Mouse (Mus musculus) hindbrain, embryonic 14.5 days (tissue): ENCODE measurements around the gene Sh2b3. TPM values are rescaled to one million over a fixed set of nuclear protein-coding genes. Genes with fewer than 3 reads are reported as not detected.
A peak's percentile ranks its signal among the peaks of the same experiment; 100 is the strongest.

ENCODE experiments used
- ATAC-seq: fragments of 200-750 bp; cut with Nextera tagmentation; 2 replicates; pipeline ENCODE4 v1.8.0; 2017; ENCODE audit warnings: moderate number of reproducible peaks, mild to moderate bottlenecking, moderate TSS enrichment, moderate library complexity; ENCODE audit not compliant: low FRiP score
- DNase-seq: peaks from one replicate; pipeline ENCODE4 v3.0.0-alpha.2; 2015; ENCODE audit warnings: low spot score
- H3K27ac ChIP-seq: fragments of 300-500 bp; sonication (generic); 2 replicates; pipeline ENCODE4 v1.5.1; 2014; ENCODE audit warnings: mild to moderate bottlenecking, moderate library complexity
- H3K27me3 ChIP-seq: fragments of 300-500 bp; sonication (generic); 2 replicates; pipeline ENCODE4 v1.6.1; 2014; ENCODE audit warnings: mild to moderate bottlenecking, low read length, mixed read lengths; ENCODE audit not compliant: control insufficient read depth, insufficient read depth
- H3K36me3 ChIP-seq: fragments of 300-500 bp; sonication (generic); replicated peaks from 2 replicates; pipeline ENCODE4 v1.6.1; 2014; ENCODE audit not compliant: control insufficient read depth, insufficient read depth
- H3K4me1 ChIP-seq: fragments of 300-500 bp; sonication (generic); replicated peaks from 2 replicates; pipeline ENCODE4 v1.6.1; 2014; ENCODE audit warnings: antibody characterized with exemption, low read length, mixed read lengths; ENCODE audit not compliant: control insufficient read depth, insufficient read depth
- H3K4me2 ChIP-seq: fragments of 300-500 bp; sonication (generic); replicated peaks from 2 replicates; pipeline ENCODE4 v1.6.1; 2014; ENCODE audit warnings: mild to moderate bottlenecking, moderate library complexity
- H3K4me3 ChIP-seq: fragments of 300-500 bp; sonication (generic); replicated peaks from 2 replicates; pipeline ENCODE4 v1.5.1; 2014; ENCODE audit warnings: mild to moderate bottlenecking, low read length
- H3K9ac ChIP-seq: fragments of 300-500 bp; sonication (generic); 2 replicates; pipeline ENCODE4 v1.6.1; 2014
- H3K9me3 ChIP-seq: fragments of 300-500 bp; sonication (generic); 2 replicates; pipeline ENCODE4 v1.6.1; 2016; ENCODE audit warnings: low read length; ENCODE audit not compliant: control insufficient read depth
- WGBS: fragments of 180-500 bp; shearing (Covaris S2); extraction: QIAGEN DNeasy Blood & Tissue Kit; methylation state at CpG from one replicate; pipeline ENCODE4 v1.1.7; 2014; 5-methylcytosine and 5-hydroxymethylcytosine counted together
- polyA plus RNA-seq: library from polyadenylated mRNA; unstranded; fragments of >200 nt; fragmentation: Nextera tagmentation; extraction: Ambion mirVana; gene quantifications from 2 replicates; pipeline ENCODE4 v1.2.1, GENCODE M21; 2014

Sh2b3 gene
- polyA plus RNA-seq, 1 experiment from 2014 or later: 9.1 TPM

DNA sequence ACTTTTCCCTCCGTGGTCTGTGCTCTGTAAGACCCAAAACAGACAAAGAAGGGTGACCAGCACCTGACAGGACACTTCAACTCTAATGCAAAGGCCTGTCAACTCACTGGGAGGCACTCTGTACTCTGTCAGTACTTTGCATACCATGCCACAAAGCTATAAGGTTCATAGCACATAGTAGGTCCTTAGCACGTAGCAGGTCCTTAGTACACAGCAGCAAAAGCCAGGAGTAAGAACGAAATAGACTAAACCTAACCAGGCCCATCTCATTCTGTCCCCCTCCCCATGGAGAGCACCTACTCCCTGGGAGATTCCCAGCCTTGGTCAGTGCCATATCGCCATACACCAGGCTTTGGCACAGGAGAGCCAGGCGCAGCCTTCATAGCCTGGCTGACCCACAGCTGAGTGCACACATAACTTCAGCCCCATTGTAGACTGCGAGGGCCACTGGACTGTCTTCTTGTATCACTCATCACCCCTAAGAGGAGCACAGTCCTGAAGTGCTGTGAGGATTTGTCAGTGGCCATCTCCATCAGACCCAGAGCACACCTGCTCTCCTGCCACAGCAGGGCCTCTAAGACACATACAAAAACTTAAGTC lies 6.3 kb downstream of the Sh2b3 start:
- Histone ChIP-seq H3K4me3 (no peak overlapping the region), H3K4me2 (no peak overlapping the region), H3K27me3 (peaks cover 11% of the 10 kb centered on the region), H3K36me3 (no peaks in the 10 kb centered on the region; the same call in 1 of the 2 replicates), H3K27ac (no peak overlapping the region), H3K9me3 (no peaks in the 10 kb centered on the region), H3K9ac (no peak overlapping the region), H3K4me1 (peaks cover 35% of the 10 kb centered on the region)
- DNase-seq: no peak
- no peak for ATAC-seq
- 94% methylated on average over 6 of the region's 6 CpGs for WGBS

GRCm38 (mm10) chr5:121828491-121829432 lies 8.7 kb downstream of the Sh2b3 start:
- Histone ChIP-seq H3K9ac (peak overlapping the region; percentile 47), H3K27ac (peak overlapping the region; percentile 22; the same call in 1 of the 2 replicates), H3K4me1 (peaks cover 16% of the 10 kb centered on the region), H3K36me3 (peaks cover 2% of the 10 kb centered on the region; the same call in 1 of the 2 replicates), H3K4me3 (peak overlapping the region; percentile 37), H3K27me3 (peaks cover 3% of the 10 kb centered on the region; the same call in 1 of the 2 replicates), H3K4me2 (peak overlapping the region; percentile 66), H3K9me3 (no peaks in the 10 kb centered on the region)
- ATAC-seq (peak; percentile 38), DNase-seq (peak; percentile 68)
- WGBS: 5% methylated on average over 79 of the region's 82 CpGs

DNA sequence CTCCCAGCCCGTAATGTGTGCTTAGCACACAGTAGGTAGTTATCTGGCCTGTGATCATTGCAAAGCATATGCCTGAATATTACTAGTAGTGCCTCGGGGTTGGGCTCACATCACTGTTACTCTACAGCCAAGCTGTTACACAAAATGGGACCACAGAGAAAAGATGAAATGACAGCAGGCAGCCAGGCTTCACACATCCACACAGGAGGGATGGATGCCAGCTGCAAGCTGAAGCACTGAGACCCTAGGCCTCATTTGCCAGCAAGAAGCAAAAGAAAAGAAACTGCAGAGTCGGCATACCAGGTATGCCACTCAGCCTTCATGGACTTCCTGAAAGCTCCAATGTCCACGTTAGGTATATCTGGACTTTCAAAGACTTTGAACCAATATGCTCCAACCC lies 9.6 kb downstream of the Sh2b3 start:
- Histone ChIP-seq H3K36me3 (peaks cover 3% of the 10 kb centered on the region; the same call in 1 of the 2 replicates), H3K4me1 (peaks cover 11% of the 10 kb centered on the region), H3K4me3 (peak overlapping the region; percentile 37; the same call in 1 of the 2 replicates), H3K9ac (peak overlapping the region; percentile 47; the same call in 1 of the 2 replicates), H3K4me2 (peak overlapping the region; percentile 66), H3K9me3 (no peaks in the 10 kb centered on the region), H3K27me3 (peaks cover 3% of the 10 kb centered on the region; the same call in 1 of the 2 replicates), H3K27ac (no peak overlapping the region; the same call in 1 of the 2 replicates)
- 69% methylated on average over 4 of the region's 4 CpGs for WGBS
- ATAC-seq (no peak), DNase-seq (no peak)

- Histone ChIP-seq H3K9me3 (no peaks in the 10 kb centered on the region), H3K36me3 (peaks cover 13% of the 10 kb centered on the region), H3K27ac (no peak overlapping the region), H3K27me3 (peaks cover 3% of the 10 kb centered on the region; the same call in 1 of the 2 replicates), H3K9ac (no peak overlapping the region), H3K4me3 (no peak overlapping the region), H3K4me2 (no peak overlapping the region), H3K4me1 (peaks cover 11% of the 10 kb centered on the region)
- no peak for DNase-seq
- ATAC-seq: no peak
- 88% methylated on average over 3 of the region's 3 CpGs for WGBS
Measured at GRCm38 (mm10) chr5:121825606-121826005, 11.8 kb downstream of the Sh2b3 start.

- H3K4me1 ChIP-seq: peaks cover 6% of the 10 kb centered on the region
- H3K27ac ChIP-seq: peak overlapping the region; percentile 32; the same call in 1 of the 2 replicates
- H3K27me3 ChIP-seq: no peaks in the 10 kb centered on the region
- H3K4me3 ChIP-seq: no peak overlapping the region
- H3K4me2 ChIP-seq: no peak overlapping the region
- H3K36me3 ChIP-seq: peaks cover 27% of the 10 kb centered on the region
- H3K9ac ChIP-seq: no peak overlapping the region
- no peaks in the 10 kb centered on the region for H3K9me3 ChIP-seq
- DNase-seq (no peak), ATAC-seq (no peak)
- 51% methylated on average over 4 of the region's 4 CpGs for WGBS
Measured at GRCm38 (mm10) chr5:121824121-121824520, 13.3 kb downstream of the Sh2b3 start.

GRCm38 (mm10) chr5:121823668-121824067 lies 13.8 kb downstream of the Sh2b3 start:
- Histone ChIP-seq H3K9me3 (no peaks in the 10 kb centered on the region), H3K9ac (no peak overlapping the region), H3K27ac (no peak overlapping the region), H3K4me1 (peaks cover 6% of the 10 kb centered on the region), H3K4me3 (no peak overlapping the region), H3K4me2 (no peak overlapping the region), H3K36me3 (peaks cover 32% of the 10 kb centered on the region), H3K27me3 (no peaks in the 10 kb centered on the region)
- DNase-seq (no peak), ATAC-seq (no peak)
- 95% methylated on average over 1 of the region's 1 CpGs for whole genome bisulfite sequencing

- Histone ChIP-seq H3K27ac (no peak overlapping the region), H3K4me2 (no peak overlapping the region), H3K9ac (no peak overlapping the region), H3K27me3 (no peaks in the 10 kb centered on the region), H3K4me1 (peaks cover under 1% of the 10 kb centered on the region), H3K4me3 (no peak overlapping the region), H3K9me3 (no peaks in the 10 kb centered on the region), H3K36me3 (peaks cover 39% of the 10 kb centered on the region)
- ATAC-seq (no peak), DNase-seq (no peak)
- WGBS: 78% methylated on average over 7 of the region's 7 CpGs
Measured at GRCm38 (mm10) chr5:121822786-121823505, 14.5 kb downstream of the Sh2b3 start.

DNA sequence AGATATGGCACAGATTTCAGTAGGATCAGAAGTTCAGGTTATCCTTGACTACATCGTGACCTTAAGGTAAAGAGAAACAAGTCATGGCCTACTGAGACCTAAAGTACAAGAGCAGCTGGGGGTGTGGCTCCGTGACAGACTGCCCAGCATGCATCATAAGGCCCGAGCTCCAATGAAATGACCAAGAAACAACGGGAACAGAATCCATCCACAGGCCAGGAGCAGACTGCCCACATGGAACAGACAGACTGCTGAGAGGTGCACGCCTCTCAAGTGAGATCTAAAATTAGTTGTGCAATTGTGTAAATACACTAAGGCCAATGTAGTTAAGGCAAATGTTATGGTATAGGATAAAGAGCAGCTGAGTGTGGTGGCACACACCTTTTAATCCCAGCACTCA lies 15.9 kb downstream of the Sh2b3 start:
- WGBS: 79% methylated on average over 5 of the region's 5 CpGs
- H3K36me3 ChIP-seq: peaks cover 53% of the 10 kb centered on the region

GRCm38 (mm10) chr5:121821116-121821515 lies 16.3 kb downstream of the Sh2b3 start:
- WGBS: 87% methylated on average over 5 of the region's 5 CpGs
- H3K9me3 ChIP-seq: no peaks in the 10 kb centered on the region
- H3K9ac ChIP-seq: no peak overlapping the region
- no peaks in the 10 kb centered on the region for H3K27me3 ChIP-seq
- peaks cover 58% of the 10 kb centered on the region for H3K36me3 ChIP-seq
- DNase-seq: no peak
- H3K4me3 ChIP-seq: no peak overlapping the region
- H3K27ac ChIP-seq: no peak overlapping the region
- no peaks in the 10 kb centered on the region for H3K4me1 ChIP-seq
- no peak for ATAC-seq
- no peak overlapping the region for H3K4me2 ChIP-seq

More for the DNA sequence above, 15.9 kb downstream of the Sh2b3 start:
- Histone ChIP-seq H3K9ac (no peak overlapping the region), H3K4me2 (no peak overlapping the region), H3K27ac (no peak overlapping the region), H3K9me3 (no peaks in the 10 kb centered on the region), H3K4me3 (no peak overlapping the region), H3K27me3 (no peaks in the 10 kb centered on the region), H3K4me1 (no peaks in the 10 kb centered on the region)
- no peak for DNase-seq
- no peak for ATAC-seq
